Mouse (Mus musculus) kidney, adult 2 months (tissue): ENCODE results near the gene Rab2b. TPM values are rescaled to one million over a fixed set of nuclear protein-coding genes. Genes with fewer than 3 reads are reported as not detected.
A peak's percentile ranks its signal among the peaks of the same experiment; 100 is the strongest.
"Not testable (repeated sequence)": the region's sequence is repeated elsewhere in the genome, so short reads cannot be mapped to it uniquely, and the experiment has no call there.

Experiments
- DNase-seq: peaks from one replicate; pipeline ENCODE4 v3.0.0; 2021
- H3K27ac ChIP-seq: fragments of 200-500 bp; 2 replicates; pipeline ENCODE4 v1.5.1; 2012; ENCODE audit warnings: low read depth, low read length, control low read depth, inconsistent platforms; ENCODE audit not compliant: insufficient read depth
- H3K27me3 ChIP-seq: fragments of 200-500 bp; replicated peaks from 2 replicates; pipeline ENCODE4 v1.6.1; 2012; ENCODE audit warnings: mild to moderate bottlenecking, moderate library complexity, low read length, inconsistent platforms; ENCODE audit not compliant: control insufficient read depth, insufficient read depth
- H3K36me3 ChIP-seq: fragments of 200-500 bp; 2 replicates; pipeline ENCODE4 v1.6.1; 2012; ENCODE audit warnings: mild to moderate bottlenecking, moderate library complexity, low read length, inconsistent platforms; ENCODE audit not compliant: control insufficient read depth, insufficient read depth
- H3K4me1 ChIP-seq: fragments of 200-500 bp; 2 replicates; pipeline ENCODE4 v1.6.1; 2011; ENCODE audit warnings: low read length; ENCODE audit not compliant: control insufficient read depth, insufficient read depth
- H3K4me3 ChIP-seq: fragments of 200-500 bp; 2 replicates; pipeline ENCODE4 v1.5.1; 2011; ENCODE audit warnings: mild to moderate bottlenecking, low read depth, low read length, control low read depth; ENCODE audit not compliant: insufficient read depth
- CTCF ChIP-seq: fragments of 200-500 bp; conservative IDR thresholded peaks from 2 replicates; pipeline ENCODE4 v1.5.1; 2011; ENCODE audit warnings: low read depth, mild to moderate bottlenecking, control low read depth, low read length, moderate library complexity, mixed read lengths; ENCODE audit not compliant: insufficient read depth, insufficient read length
- POLR2A ChIP-seq: fragments of 200-500 bp; IDR thresholded peaks from one replicate; pipeline ENCODE4 v1.6.1; 2011; ENCODE audit warnings: low read depth, low read length, control low read depth
- WGBS: fragments of 180-500 bp; shearing (Covaris S2); methylation state at CpG from one replicate; pipeline ENCODE4 v1.1.7; 2018; 5-methylcytosine and 5-hydroxymethylcytosine counted together
- polyA plus RNA-seq: library from polyadenylated mRNA; depleted of rRNA; stranded (reverse); fragments of >200 nt; gene quantifications from 2 replicates; pipeline ENCODE4 v1.2.3, GENCODE M21; 2012

The Rab2b gene
- polyA plus RNA-seq, 1 experiment, result 8.4 TPM

DNA sequence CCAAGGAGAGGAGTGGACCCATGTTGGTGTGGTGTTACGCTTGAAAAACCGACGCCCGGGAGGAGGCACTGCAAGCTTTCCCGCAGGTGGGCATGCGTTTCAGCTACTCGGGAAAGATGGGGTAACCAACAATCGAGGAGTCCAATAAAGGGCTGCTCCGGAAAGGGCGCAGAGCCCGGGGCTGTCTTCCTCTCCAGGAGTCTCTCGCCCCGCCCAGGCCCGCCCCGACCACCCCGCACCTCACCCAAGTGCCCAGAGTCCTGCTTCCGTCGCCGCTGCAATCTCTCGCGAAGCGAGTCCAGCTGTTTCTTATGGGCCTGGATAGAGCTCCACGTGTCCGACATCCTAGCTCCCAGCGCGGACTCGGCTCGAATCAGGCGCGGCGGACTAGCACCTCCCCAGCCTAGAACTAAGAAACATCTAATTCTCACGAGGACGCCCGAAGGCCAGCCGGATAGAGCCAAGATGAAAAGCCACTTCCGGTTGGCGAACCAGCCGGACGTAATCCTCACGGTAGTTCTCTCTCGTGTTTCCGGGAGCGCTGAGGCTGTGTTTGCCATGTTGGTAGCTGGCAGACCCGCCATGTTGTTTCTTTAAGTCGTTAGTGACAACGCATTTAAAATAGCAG is 25.4 kb upstream of the Rab2b start, which contains the start of gene Mettl3:
Gene Mettl3, minus strand, starts transcription at position 485 of the 628 bp plus-strand sequence.
- Histone ChIP-seq H3K36me3 (no peaks in the 10 kb centered on the region), H3K4me1 (no peaks in the 10 kb centered on the region), H3K27ac (peak within 1 kb of the TSS; percentile 95), H3K4me3 (peak within 1 kb of the TSS; percentile 85), H3K27me3 (no peaks in the 10 kb centered on the region)
- DNase-seq, result peak; percentile 97
- WGBS, result under 1% methylated on average over 46 of the region's 46 CpGs
- TF ChIP-seq POLR2A (peak; percentile 45), CTCF (0 out of 2 replicates have a peak, but pooled peaks have one; percentile 13)

DNA sequence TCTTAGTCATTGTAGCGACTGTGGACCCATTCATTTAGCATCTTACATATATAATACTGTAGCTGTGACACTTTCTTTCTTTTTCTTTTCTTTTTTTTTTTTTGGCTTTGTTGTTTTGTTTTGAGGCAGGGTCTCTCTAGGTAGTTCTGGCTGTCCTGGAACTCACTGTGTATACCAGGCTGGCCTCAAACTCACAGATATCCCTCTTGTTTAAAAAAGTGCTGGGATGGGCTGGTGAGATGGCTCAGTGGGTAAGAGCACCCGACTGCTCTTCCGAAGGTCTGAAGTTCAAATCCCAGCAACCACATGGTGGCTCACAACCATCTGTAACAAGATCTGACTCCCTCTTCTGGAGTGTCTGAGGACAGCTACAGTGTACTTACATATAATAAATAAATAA is 24.2 kb upstream of the Rab2b start:
- not testable (repeated sequence) for DNase-seq, H3K27me3 ChIP-seq, H3K27ac ChIP-seq, H3K4me1 ChIP-seq, H3K36me3 ChIP-seq, H3K4me3 ChIP-seq
- 78% methylated on average over 3 of the region's 3 CpGs for WGBS

DNA sequence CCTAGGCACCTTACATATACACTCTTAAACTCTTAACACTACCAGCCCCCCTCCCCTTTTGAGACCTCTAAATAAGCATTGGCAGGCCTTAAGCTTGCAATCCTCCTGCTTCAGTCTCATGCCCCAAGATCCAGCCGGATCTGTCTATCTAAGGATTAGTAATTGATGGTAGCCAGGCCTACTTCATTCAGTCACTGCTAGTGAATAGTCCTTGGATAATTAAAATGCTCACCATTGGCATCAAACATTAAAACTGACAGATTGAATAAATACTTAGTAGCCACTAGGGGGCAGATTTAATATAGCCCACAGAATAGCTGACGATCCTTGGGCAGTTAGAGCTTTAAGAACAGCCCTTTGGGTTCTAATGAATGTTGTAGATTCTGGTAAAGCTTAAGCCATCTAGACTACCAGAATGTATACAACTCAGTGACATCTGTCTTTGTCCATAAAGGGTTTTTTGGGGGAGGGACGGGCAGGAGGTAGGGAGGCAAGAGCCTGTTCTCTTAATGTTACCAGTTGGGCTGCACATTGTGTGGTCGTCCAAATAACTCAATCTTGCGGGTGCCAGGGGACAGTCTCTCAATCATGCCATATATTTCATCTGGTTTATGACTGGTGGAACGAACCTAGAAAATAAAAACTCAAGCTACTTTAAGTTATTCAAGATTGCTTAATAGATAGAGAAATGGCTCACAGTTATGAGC is 16.4 kb upstream of the Rab2b start:
- 59% methylated on average over 6 of the region's 6 CpGs for WGBS
- Histone ChIP-seq H3K4me1 (no peaks in the 10 kb centered on the region), H3K27ac (no peak overlapping the region), H3K27me3 (no peaks in the 10 kb centered on the region), H3K36me3 (peaks cover 1% of the 10 kb centered on the region), H3K4me3 (no peak overlapping the region)
- TF ChIP-seq POLR2A, result no peak
- no peak for TF ChIP-seq CTCF
- DNase-seq, result peak; percentile 23

GRCm38 (mm10) chr14:52284191-52284590 is 4.8 kb upstream of the Rab2b start:
- Histone ChIP-seq H3K27ac (no peak overlapping the region), H3K4me3 (no peak overlapping the region), H3K36me3 (peaks cover 1% of the 10 kb centered on the region), H3K27me3 (no peaks in the 10 kb centered on the region), H3K4me1 (0 out of 2 replicates have a peak, but pooled peaks cover 2% of the 10 kb centered on the region)
- TF ChIP-seq CTCF (no peak), POLR2A (no peak)
- WGBS, result 80% methylated on average over 3 of the region's 3 CpGs
- DNase-seq, result no peak

DNA sequence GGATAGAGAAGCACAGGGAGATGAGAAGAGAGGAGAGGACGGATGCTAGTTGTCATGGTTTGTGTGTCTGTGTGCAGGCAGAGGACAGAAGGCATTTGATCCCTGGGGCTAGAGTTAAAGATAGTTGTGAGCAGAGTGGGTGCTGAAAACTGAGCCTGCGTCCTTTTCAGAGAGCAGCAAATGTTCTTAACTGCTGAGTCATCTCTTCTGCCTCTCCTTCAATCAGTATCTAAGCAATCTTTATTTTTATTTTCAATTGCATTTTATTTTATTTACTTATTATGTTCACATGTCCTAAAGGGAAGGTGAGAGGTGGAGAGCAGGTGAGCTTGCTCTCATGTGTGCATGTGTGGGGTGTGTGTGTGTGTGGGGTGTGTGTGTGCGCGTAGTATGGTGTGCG is 4.3 kb upstream of the Rab2b start:
- Histone ChIP-seq H3K36me3 (peaks cover 1% of the 10 kb centered on the region), H3K27me3 (no peaks in the 10 kb centered on the region), H3K4me1 (0 out of 2 replicates have a peak, but pooled peaks cover 2% of the 10 kb centered on the region), H3K27ac (no peak overlapping the region), H3K4me3 (no peak overlapping the region)
- no peak for TF ChIP-seq CTCF
- TF ChIP-seq POLR2A, result no peak
- 93% methylated on average over 5 of the region's 5 CpGs for WGBS
- no peak for DNase-seq

DNA sequence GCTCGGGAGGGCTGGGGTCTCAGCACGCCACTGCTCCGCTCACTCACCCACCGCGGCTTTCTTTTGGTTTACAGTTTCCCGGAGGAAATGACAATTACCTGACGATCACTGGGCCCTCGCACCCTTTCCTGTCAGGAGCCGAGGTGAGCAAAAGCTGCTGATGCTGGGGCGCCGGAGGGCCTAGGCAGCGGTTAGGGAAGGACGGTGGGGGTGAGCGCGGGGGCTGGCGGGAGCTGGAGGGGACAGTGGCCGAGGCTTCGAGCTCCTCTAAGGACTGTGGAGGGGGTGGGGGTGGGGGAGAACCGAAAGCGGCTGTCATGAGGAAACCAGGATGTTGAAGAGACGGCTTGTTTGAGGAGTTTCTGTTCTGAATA is 389 bp upstream of the Rab2b start:
- WGBS, result under 1% methylated on average over 21 of the region's 21 CpGs

GRCm38 (mm10) chr14:52277210-52277609 is 2.1 kb downstream of the Rab2b start:
- DNase-seq, result no peak
- no peaks in the 10 kb centered on the region for H3K36me3 ChIP-seq
- 92% methylated on average over 4 of the region's 4 CpGs for WGBS
- H3K4me1 ChIP-seq, result 0 out of 2 replicates have a peak, but pooled peaks cover 2% of the 10 kb centered on the region
- no peak overlapping the region for H3K4me3 ChIP-seq
- TF ChIP-seq CTCF, result no peak
- TF ChIP-seq POLR2A, result no peak
- H3K27ac ChIP-seq, result no peak overlapping the region
- no peaks in the 10 kb centered on the region for H3K27me3 ChIP-seq

More for the DNA sequence above, 389 bp upstream of the Rab2b start:
- no peak for TF ChIP-seq CTCF
- no peak for TF ChIP-seq POLR2A
- no peak for DNase-seq
- Histone ChIP-seq H3K4me1 (0 out of 2 replicates have a peak, but pooled peaks cover 2% of the 10 kb centered on the region), H3K27me3 (no peaks in the 10 kb centered on the region), H3K4me3 (peak overlapping the region; percentile 87), H3K27ac (peak overlapping the region; percentile 25; the same call in 1 of the 2 replicates), H3K36me3 (no peaks in the 10 kb centered on the region)

- 64% methylated on average over 3 of the region's 3 CpGs for WGBS
- TF ChIP-seq POLR2A, result no peak
- TF ChIP-seq CTCF, result no peak
- no peaks in the 10 kb centered on the region for H3K27me3 ChIP-seq
- H3K36me3 ChIP-seq, result no peaks in the 10 kb centered on the region
- no peaks in the 10 kb centered on the region for H3K4me1 ChIP-seq
- H3K27ac ChIP-seq, result no peak overlapping the region
- DNase-seq, result no peak
- H3K4me3 ChIP-seq, result no peak overlapping the region
Observed at GRCm38 (mm10) chr14:52272781-52273180, 6.6 kb downstream of the Rab2b start.
